Mouse (Mus musculus) liver, embryonic 15.5 days (tissue): ENCODE results near the gene Abcb8. TPM values are rescaled to one million over a fixed set of nuclear protein-coding genes. Genes with fewer than 3 reads are reported as not detected.

Experiments used
- ATAC-seq: fragments of 200-750 bp; cut with Nextera tagmentation; 2 replicates; pipeline ENCODE4 v1.8.0; 2017; ENCODE audit warnings: moderate number of reproducible peaks, mild to moderate bottlenecking, moderate library complexity; ENCODE audit not compliant: insufficient read depth
- H3K27ac ChIP-seq: fragments of 300-500 bp; sonication (generic); replicated peaks from 2 replicates; pipeline ENCODE4 v1.5.1; 2015; ENCODE audit warnings: mild to moderate bottlenecking, inconsistent platforms
- H3K27me3 ChIP-seq: fragments of 300-500 bp; sonication (generic); 2 replicates; pipeline ENCODE4 v1.6.1; 2015; ENCODE audit warnings: mild to moderate bottlenecking, inconsistent platforms
- H3K36me3 ChIP-seq: fragments of 300-500 bp; sonication (generic); replicated peaks from 2 replicates; pipeline ENCODE4 v1.6.1; 2015; ENCODE audit warnings: moderate library complexity, mild to moderate bottlenecking, inconsistent platforms
- H3K4me1 ChIP-seq: fragments of 300-500 bp; sonication (generic); replicated peaks from 2 replicates; pipeline ENCODE4 v1.6.1; 2015; ENCODE audit warnings: inconsistent platforms
- H3K4me2 ChIP-seq: fragments of 300-500 bp; sonication (generic); 2 replicates; pipeline ENCODE4 v1.6.1; 2015; ENCODE audit warnings: moderate library complexity, mild to moderate bottlenecking, inconsistent platforms
- H3K4me3 ChIP-seq: fragments of 300-500 bp; sonication (generic); replicated peaks from 2 replicates; pipeline ENCODE4 v1.5.1; 2015; ENCODE audit warnings: mild to moderate bottlenecking, inconsistent platforms
- H3K9ac ChIP-seq: fragments of 300-500 bp; sonication (generic); 2 replicates; pipeline ENCODE4 v1.6.1; 2015; ENCODE audit warnings: moderate library complexity, mild to moderate bottlenecking, inconsistent platforms
- H3K9me3 ChIP-seq: fragments of 300-500 bp; sonication (generic); replicated peaks from 2 replicates; pipeline ENCODE4 v1.6.1; 2016; ENCODE audit warnings: inconsistent platforms
- WGBS: fragments of 180-500 bp; shearing (Covaris S2); methylation state at CpG from one replicate; pipeline ENCODE4 v1.1.7; 2015; ENCODE audit warnings: mixed read lengths; ENCODE audit not compliant: insufficient replicate concordance; 5-methylcytosine and 5-hydroxymethylcytosine counted together
- polyA plus RNA-seq: library from polyadenylated mRNA; unstranded; fragments of >200 nt; fragmentation: Nextera tagmentation; extraction: Ambion mirVana; gene quantifications from 2 replicates; pipeline ENCODE4 v1.2.1, GENCODE M21; 2015

Abcb8 gene
- polyA plus RNA-seq: 25.6 and 30.8 TPM in 2 replicates

GRCm38 (mm10) chr5:24393392-24393997 is at the start of gene Abcb8:
TSS of gene Abcb8 (plus strand) at chr5:24393663.
- ATAC-seq: no peak
- Histone ChIP-seq H3K27me3 (peaks cover 8% of the 10 kb centered on the region), H3K4me1 (peaks cover 42% of the 10 kb centered on the region), H3K9ac (peak within 1 kb of the TSS; percentile 58), H3K27ac (peak within 1 kb of the TSS; percentile 78), H3K9me3 (no peaks in the 10 kb centered on the region), H3K4me3 (peak within 1 kb of the TSS; percentile 71), H3K4me2 (peak within 1 kb of the TSS; percentile 77), H3K36me3 (no peaks in the 10 kb centered on the region)
- 12% methylated on average over 7 of the region's 7 CpGs for WGBS

- WGBS: 21% methylated on average over 2 of the region's 2 CpGs
- 0 out of 2 replicates have a peak overlapping the region, but pooled peaks have one; percentile 15 for H3K4me2 ChIP-seq
- H3K9ac ChIP-seq: no peak overlapping the region
- peaks cover 21% of the 10 kb centered on the region for H3K27me3 ChIP-seq
- H3K4me3 ChIP-seq: no peak overlapping the region
- peaks cover 53% of the 10 kb centered on the region for H3K4me1 ChIP-seq
- ATAC-seq: peak; percentile 41
- H3K27ac ChIP-seq: no peak overlapping the region
- no peaks in the 10 kb centered on the region for H3K36me3 ChIP-seq
- H3K9me3 ChIP-seq: no peaks in the 10 kb centered on the region
Observed at GRCm38 (mm10) chr5:24343977-24344436, 49.5 kb upstream of the Abcb8 start.

- H3K27me3 ChIP-seq: peaks cover 27% of the 10 kb centered on the region
- peaks cover 59% of the 10 kb centered on the region for H3K4me1 ChIP-seq
- 21% methylated on average over 12 of the region's 12 CpGs for WGBS
- no peaks in the 10 kb centered on the region for H3K36me3 ChIP-seq
- ATAC-seq: no peak
- no peak overlapping the region for H3K9ac ChIP-seq
- no peak overlapping the region for H3K27ac ChIP-seq
- H3K4me2 ChIP-seq: peak overlapping the region; percentile 15; the same call in 1 of the 2 replicates
- H3K9me3 ChIP-seq: no peaks in the 10 kb centered on the region
- H3K4me3 ChIP-seq: no peak overlapping the region
Observed at GRCm38 (mm10) chr5:24344477-24345051, 48.9 kb upstream of the Abcb8 start.

GRCm38 (mm10) chr5:24346313-24346712 is 47.1 kb upstream of the Abcb8 start:
- 36% methylated on average over 7 of the region's 7 CpGs for WGBS
- Histone ChIP-seq H3K9me3 (no peaks in the 10 kb centered on the region), H3K4me3 (no peak overlapping the region), H3K9ac (no peak overlapping the region), H3K4me2 (no peak overlapping the region), H3K27me3 (peaks cover 44% of the 10 kb centered on the region), H3K27ac (no peak overlapping the region), H3K36me3 (no peaks in the 10 kb centered on the region), H3K4me1 (peaks cover 62% of the 10 kb centered on the region)
- ATAC-seq: peak; percentile 53; the same call in 1 of the 2 replicates

GRCm38 (mm10) chr5:24347186-24347875 is 46.1 kb upstream of the Abcb8 start:
- Histone ChIP-seq H3K9ac (no peak overlapping the region), H3K4me1 (peaks cover 71% of the 10 kb centered on the region), H3K9me3 (no peaks in the 10 kb centered on the region), H3K27ac (no peak overlapping the region), H3K4me2 (peak overlapping the region; percentile 77; the same call in 1 of the 2 replicates), H3K27me3 (peaks cover 55% of the 10 kb centered on the region), H3K4me3 (no peak overlapping the region), H3K36me3 (no peaks in the 10 kb centered on the region)
- WGBS: 47% methylated on average over 7 of the region's 7 CpGs
- ATAC-seq: no peak

- no peak overlapping the region for H3K27ac ChIP-seq
- peaks cover 68% of the 10 kb centered on the region for H3K4me1 ChIP-seq
- H3K27me3 ChIP-seq: peaks cover 62% of the 10 kb centered on the region
Observed at GRCm38 (mm10) chr5:24348128-24348527, 45.3 kb upstream of the Abcb8 start.

GRCm38 (mm10) chr5:24348546-24348945 is 44.9 kb upstream of the Abcb8 start:
- no peaks in the 10 kb centered on the region for H3K9me3 ChIP-seq
- peaks cover 67% of the 10 kb centered on the region for H3K27me3 ChIP-seq
- H3K4me3 ChIP-seq: peak overlapping the region; percentile 47
- H3K4me1 ChIP-seq: peaks cover 64% of the 10 kb centered on the region
- H3K27ac ChIP-seq: no peak overlapping the region
- H3K9ac ChIP-seq: no peak overlapping the region
- under 1% methylated on average over 30 of the region's 30 CpGs for WGBS
- H3K36me3 ChIP-seq: no peaks in the 10 kb centered on the region
- ATAC-seq: no peak
- peak overlapping the region; percentile 77 for H3K4me2 ChIP-seq

More at GRCm38 (mm10) chr5:24348128-24348527, 45.3 kb upstream of the Abcb8 start:
- peak; percentile 33; the same call in 1 of the 2 replicates for ATAC-seq
- Histone ChIP-seq H3K36me3 (no peaks in the 10 kb centered on the region), H3K9ac (no peak overlapping the region), H3K4me3 (peak overlapping the region; percentile 47), H3K4me2 (peak overlapping the region; percentile 77), H3K9me3 (no peaks in the 10 kb centered on the region)
- WGBS: under 1% methylated on average over 41 of the region's 41 CpGs

GRCm38 (mm10) chr5:24350073-24350472 is 43.4 kb upstream of the Abcb8 start:
- WGBS: 47% methylated on average over 3 of the region's 3 CpGs
- no peaks in the 10 kb centered on the region for H3K9me3 ChIP-seq
- no peak for ATAC-seq
- no peak overlapping the region for H3K4me2 ChIP-seq
- H3K4me3 ChIP-seq: no peak overlapping the region
- no peak overlapping the region for H3K9ac ChIP-seq
- peaks cover 48% of the 10 kb centered on the region for H3K4me1 ChIP-seq
- no peaks in the 10 kb centered on the region for H3K36me3 ChIP-seq
- H3K27me3 ChIP-seq: peaks cover 82% of the 10 kb centered on the region
- H3K27ac ChIP-seq: no peak overlapping the region

- Histone ChIP-seq H3K4me3 (peak overlapping the region; percentile 56), H3K36me3 (no peaks in the 10 kb centered on the region), H3K4me2 (peak overlapping the region; percentile 80), H3K27me3 (peaks cover 86% of the 10 kb centered on the region), H3K9ac (no peak overlapping the region), H3K9me3 (no peaks in the 10 kb centered on the region), H3K27ac (no peak overlapping the region), H3K4me1 (peaks cover 46% of the 10 kb centered on the region)
- WGBS: 41% methylated on average over 14 of the region's 15 CpGs
- ATAC-seq: no peak
Observed at GRCm38 (mm10) chr5:24350531-24351250, 42.8 kb upstream of the Abcb8 start.

GRCm38 (mm10) chr5:24351278-24351677 is 42.2 kb upstream of the Abcb8 start, which contains the start of gene Kcnh2:
TSS of gene Kcnh2 (minus strand) at chr5:24351604.
- H3K4me2 ChIP-seq: peak within 1 kb of the TSS; percentile 80
- H3K9me3 ChIP-seq: no peaks in the 10 kb centered on the region
- H3K4me3 ChIP-seq: peak within 1 kb of the TSS; percentile 56
- H3K27me3 ChIP-seq: peaks cover 88% of the 10 kb centered on the region
- no peak within 1 kb of the TSS for H3K27ac ChIP-seq
- ATAC-seq: peak; percentile 14; the same call in 1 of the 2 replicates
- no peak within 1 kb of the TSS for H3K9ac ChIP-seq
- peaks cover 46% of the 10 kb centered on the region for H3K4me1 ChIP-seq
- H3K36me3 ChIP-seq: no peaks in the 10 kb centered on the region
- WGBS: under 1% methylated on average over 53 of the region's 53 CpGs
